Mouse (Mus musculus): Measurements from ENCODE around the gene Lpp.

GRCm38 (mm10) chr16:24933691-24934090 lies 540.4 kb downstream of the Lpp start:
- TF ChIP-seq POLR2A (IDR thresholded peaks at IDR 0.05; ENCODE audit: borderline replicate concordance, low read depth, low read length) (no peak), CTCF (IDR thresholded peaks at IDR 0.05; ENCODE audit: low read depth, low read length) (no peak)

Data from bone marrow macrophage, adult 2 months (primary cell).